Mouse (Mus musculus): Measurements from ENCODE around the gene Ptpn23. TPM values are rescaled to one million over a fixed set of nuclear protein-coding genes. Genes with fewer than 3 reads are reported as not detected.
"Not testable (repeated sequence)": the region's sequence is repeated elsewhere in the genome, so short reads cannot be mapped to it uniquely, and the experiment has no call there.

Gene Ptpn23
- total RNA-seq, 2 experiments from 2014 or later: 15.4 to 17.6 TPM

- intact Hi-C loops (cut with DNase I): no loop called here
- no peak for DNase-seq
Observed at GRCm38 (mm10) chr9:110390843-110391242, 17.2 kb downstream of the Ptpn23 start.

- intact Hi-C loops (cut with DNase I): no loop called here
- no peak for DNase-seq
Observed at GRCm38 (mm10) chr9:110388011-110388410, 20.0 kb downstream of the Ptpn23 start.

GRCm38 (mm10) chr9:110384369-110384929, 23.6 kb downstream of the Ptpn23 start:
- intact Hi-C loops (cut with DNase I): no loop called here
- no peak for DNase-seq

- DNase-seq: no peak
- intact Hi-C loops (cut with DNase I): no loop called here
Observed at GRCm38 (mm10) chr9:110381292-110381691, 26.7 kb downstream of the Ptpn23 start.

GRCm38 (mm10) chr9:110380662-110381061, 27.4 kb downstream of the Ptpn23 start:
- DNase-seq: no peak
- intact Hi-C loops (cut with DNase I): no loop called here

GRCm38 (mm10) chr9:110379361-110379760, 28.7 kb downstream of the Ptpn23 start:
- intact Hi-C loops (cut with DNase I): no loop called here

GRCm38 (mm10) chr9:110377655-110378054, 30.4 kb downstream of the Ptpn23 start:
- DNase-seq; intact Hi-C loops (cut with DNase I): not testable (repeated sequence)

More at GRCm38 (mm10) chr9:110379361-110379760, 28.7 kb downstream of the Ptpn23 start:
- DNase-seq: no peak

GRCm38 (mm10) chr9:110375668-110376067, 32.3 kb downstream of the Ptpn23 start:
- DNase-seq: no peak
- intact Hi-C loops (cut with DNase I): no loop called here

- no peak for DNase-seq
- intact Hi-C loops (cut with DNase I): no loop called here
Observed at GRCm38 (mm10) chr9:110373871-110374270, 34.1 kb downstream of the Ptpn23 start.

GRCm38 (mm10) chr9:110369860-110370259, 38.2 kb downstream of the Ptpn23 start:
- no peak for DNase-seq
- intact Hi-C loops (cut with DNase I): loop anchor here (5.0 kb wide), 1 partner anchor 38 kb away; the partner anchor contains the start of gene Scap

GRCm38 (mm10) chr9:110366746-110367145, 41.3 kb downstream of the Ptpn23 start:
- no peak for DNase-seq
- intact Hi-C loops (cut with DNase I): loop anchor here (5.0 kb wide), 1 partner anchor 34 kb away; the partner anchor contains the start of gene Scap

- DNase-seq: no peak
- intact Hi-C loops (cut with DNase I): no loop called here
Observed at GRCm38 (mm10) chr9:110362337-110362736, 45.7 kb downstream of the Ptpn23 start.

- DNase-seq: no peak
- intact Hi-C loops (cut with DNase I): no loop called here
Observed at GRCm38 (mm10) chr9:110361299-110361698, 46.7 kb downstream of the Ptpn23 start.

GRCm38 (mm10) chr9:110358341-110358740, 49.7 kb downstream of the Ptpn23 start:
- no peak for DNase-seq
- intact Hi-C loops (cut with DNase I): no loop called here

- intact Hi-C loops (cut with DNase I): no loop called here
- DNase-seq: no peak
Observed at GRCm38 (mm10) chr9:110351932-110352632, 55.9 kb downstream of the Ptpn23 start.

GRCm38 (mm10) chr9:110351350-110351749, 56.7 kb downstream of the Ptpn23 start:
- DNase-seq: no peak
- intact Hi-C loops (cut with DNase I): no loop called here

- intact Hi-C loops (cut with DNase I): no loop called here
- no peak for DNase-seq
Observed at GRCm38 (mm10) chr9:110350612-110351011, 57.4 kb downstream of the Ptpn23 start.

- intact Hi-C loops (cut with DNase I): no loop called here
- no peak for DNase-seq
Observed at GRCm38 (mm10) chr9:110350188-110350587, 57.8 kb downstream of the Ptpn23 start.

- DNase-seq: no peak
- intact Hi-C loops (cut with DNase I): no loop called here
Observed at GRCm38 (mm10) chr9:110348899-110349298, 59.1 kb downstream of the Ptpn23 start.

GRCm38 (mm10) chr9:110345057-110345739, 62.8 kb downstream of the Ptpn23 start:
- DNase-seq: no peak
- intact Hi-C loops (cut with DNase I): no loop called here

- DNase-seq: no peak
Observed at GRCm38 (mm10) chr9:110343805-110344204, 64.2 kb downstream of the Ptpn23 start.

More at GRCm38 (mm10) chr9:110343805-110344204, 64.2 kb downstream of the Ptpn23 start:
- intact Hi-C loops (cut with DNase I): no loop called here

Measured in heart, postnatal 14 days (tissue).